Mouse (Mus musculus): Measurements from ENCODE around the gene Rnf141. TPM values are rescaled to one million over a fixed set of nuclear protein-coding genes. Genes with fewer than 3 reads are reported as not detected.

Rnf141 gene
- polyA plus RNA-seq, 1 experiment from 2014 or later, result 29.0 TPM

DNA sequence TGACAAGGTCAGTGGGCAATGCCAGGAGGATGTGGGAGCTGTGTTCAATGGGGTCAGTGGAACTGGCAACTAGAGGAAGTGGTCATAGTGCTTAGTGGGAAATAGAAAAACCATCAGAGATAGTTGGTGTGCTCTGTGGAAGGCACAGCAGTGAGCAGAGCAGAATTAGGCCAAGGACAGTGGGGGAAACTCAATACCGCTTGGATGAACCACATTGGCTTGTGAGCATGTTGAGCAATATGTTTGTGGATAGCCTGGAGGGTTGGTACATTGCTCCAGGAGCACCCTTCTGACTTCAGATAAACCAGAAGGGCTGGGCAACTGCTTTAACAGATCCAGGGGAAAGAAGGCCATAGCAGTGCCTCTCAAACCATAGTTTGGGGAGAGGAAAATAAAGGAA lies 4.1 kb upstream of the Rnf141 start:
- Histone ChIP-seq H3K4me2 (ENCODE audit: low read depth, low read length) (no peak overlapping the region), H3K27me3 (ENCODE audit: control insufficient read depth, insufficient read depth, low read depth, low read length) (no peaks in the 10 kb centered on the region), H3K4me3 (ENCODE audit: low read depth, low read length) (no peak overlapping the region), H3K4me1 (ENCODE audit: control insufficient read depth, low read depth, low read length) (peaks cover 10% of the 10 kb centered on the region), H3K36me3 (ENCODE audit: control insufficient read depth, insufficient read depth) (no peaks in the 10 kb centered on the region), H3K27ac (ENCODE audit: low read length) (peak overlapping the region; percentile 20), H3K9ac (ENCODE audit: low read depth, low read length) (no peak overlapping the region), H3K9me3 (replicated peaks; ENCODE audit: control insufficient read depth, low read length) (no peaks in the 10 kb centered on the region)
- 45% methylated on average over 1 of the region's 1 CpGs for WGBS (ENCODE audit: insufficient replicate concordance)
- peak; percentile 24 for ATAC-seq (ENCODE audit: low read depth)

DNA sequence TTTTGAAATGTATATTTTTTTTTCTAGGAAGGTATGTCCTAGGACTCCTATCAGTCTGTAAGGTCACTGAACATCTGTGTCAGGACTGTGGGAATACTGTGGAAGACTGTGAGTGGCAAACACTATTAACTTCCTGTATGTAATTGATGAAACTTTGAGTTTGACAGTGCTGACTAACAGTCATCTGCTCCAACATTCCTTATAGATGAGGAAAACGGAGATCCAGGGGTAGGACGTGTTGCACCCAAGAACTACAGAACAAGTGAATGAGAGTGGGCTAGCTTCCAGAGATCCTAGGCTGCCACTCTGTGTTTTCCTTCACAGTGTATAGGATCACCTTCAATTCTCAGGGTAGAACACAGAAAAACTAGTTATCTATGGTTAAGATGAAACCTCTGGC lies 3.1 kb upstream of the Rnf141 start:
- WGBS (ENCODE audit: insufficient replicate concordance), result 78% methylated on average over 2 of the region's 2 CpGs

DNA sequence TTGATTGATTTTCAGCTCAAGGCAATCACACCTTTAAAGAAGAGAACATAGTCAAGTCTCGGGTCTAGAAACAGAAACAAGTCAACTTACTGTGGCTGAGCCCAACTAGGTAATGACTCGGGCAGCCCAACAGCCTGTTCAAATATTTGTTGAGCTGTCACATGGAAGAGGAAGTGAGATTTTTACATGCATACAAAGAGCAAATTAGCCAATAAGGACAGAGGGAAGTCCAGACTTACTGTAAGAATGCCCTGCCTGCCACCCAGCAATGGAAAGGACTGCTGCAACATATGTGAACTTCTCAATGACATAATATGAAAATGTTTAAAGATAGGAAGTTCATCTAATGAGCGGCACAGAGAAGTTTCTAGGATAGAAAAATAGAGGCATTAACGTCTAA lies 3.9 kb downstream of the Rnf141 start:
- Histone ChIP-seq H3K4me2 (ENCODE audit: low read depth, low read length) (peak overlapping the region; percentile 6; the same call in 1 of the 2 replicates), H3K36me3 (ENCODE audit: control insufficient read depth, insufficient read depth) (peaks cover 4% of the 10 kb centered on the region; the same call in 1 of the 2 replicates), H3K27ac (ENCODE audit: low read length) (peak overlapping the region; percentile 54), H3K9ac (ENCODE audit: low read depth, low read length) (no peak overlapping the region), H3K4me1 (ENCODE audit: control insufficient read depth, low read depth, low read length) (peaks cover 20% of the 10 kb centered on the region), H3K4me3 (ENCODE audit: low read depth, low read length) (no peak overlapping the region), H3K9me3 (replicated peaks; ENCODE audit: control insufficient read depth, low read length) (no peaks in the 10 kb centered on the region), H3K27me3 (ENCODE audit: control insufficient read depth, insufficient read depth, low read depth, low read length) (no peaks in the 10 kb centered on the region)
- WGBS (ENCODE audit: insufficient replicate concordance), result 33% methylated on average over 4 of the region's 4 CpGs
- ATAC-seq (ENCODE audit: low read depth), result peak; percentile 8; the same call in 1 of the 2 replicates

More for the DNA sequence above, 3.1 kb upstream of the Rnf141 start:
- H3K9me3 ChIP-seq (replicated peaks; ENCODE audit: control insufficient read depth, low read length), result no peaks in the 10 kb centered on the region
- H3K36me3 ChIP-seq (ENCODE audit: control insufficient read depth, insufficient read depth), result no peaks in the 10 kb centered on the region
- H3K9ac ChIP-seq (ENCODE audit: low read depth, low read length), result no peak overlapping the region
- H3K27me3 ChIP-seq (ENCODE audit: control insufficient read depth, insufficient read depth, low read depth, low read length), result no peaks in the 10 kb centered on the region
- no peak for ATAC-seq (ENCODE audit: low read depth)
- no peak overlapping the region for H3K4me3 ChIP-seq (ENCODE audit: low read depth, low read length)
- no peak overlapping the region for H3K27ac ChIP-seq (ENCODE audit: low read length)
- H3K4me1 ChIP-seq (ENCODE audit: control insufficient read depth, low read depth, low read length), result peaks cover 13% of the 10 kb centered on the region
- H3K4me2 ChIP-seq (ENCODE audit: low read depth, low read length), result no peak overlapping the region

DNA sequence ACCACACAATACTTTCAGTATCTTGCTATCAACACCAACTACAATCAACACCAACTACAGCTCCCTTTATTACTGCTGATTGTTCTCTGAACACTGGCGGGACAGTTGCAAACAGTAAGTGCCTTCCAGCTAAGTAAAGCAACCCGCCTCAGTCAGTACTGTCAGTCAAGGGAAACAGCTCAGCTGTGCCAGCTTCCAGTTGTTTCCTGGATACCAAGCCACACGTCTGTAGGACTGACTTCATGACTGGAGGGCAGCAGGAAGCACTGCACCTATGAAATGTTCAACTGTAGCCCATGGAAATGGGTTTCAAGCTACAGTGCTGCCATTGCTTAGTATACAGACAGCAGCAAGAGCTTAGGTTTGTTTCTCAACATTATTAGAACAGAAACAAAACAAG lies 9.7 kb downstream of the Rnf141 start:
- peaks cover 5% of the 10 kb centered on the region; the same call in 1 of the 2 replicates for H3K4me1 ChIP-seq (ENCODE audit: control insufficient read depth, low read depth, low read length)
- no peak overlapping the region for H3K9ac ChIP-seq (ENCODE audit: low read depth, low read length)
- H3K4me2 ChIP-seq (ENCODE audit: low read depth, low read length), result no peak overlapping the region
- no peaks in the 10 kb centered on the region for H3K27me3 ChIP-seq (ENCODE audit: control insufficient read depth, insufficient read depth, low read depth, low read length)
- ATAC-seq (ENCODE audit: low read depth), result no peak
- no peak overlapping the region for H3K27ac ChIP-seq (ENCODE audit: low read length)
- no peaks in the 10 kb centered on the region for H3K9me3 ChIP-seq (replicated peaks; ENCODE audit: control insufficient read depth, low read length)
- peaks cover 18% of the 10 kb centered on the region for H3K36me3 ChIP-seq (ENCODE audit: control insufficient read depth, insufficient read depth)
- no peak overlapping the region for H3K4me3 ChIP-seq (ENCODE audit: low read depth, low read length)
- 38% methylated on average over 3 of the region's 3 CpGs for WGBS (ENCODE audit: insufficient replicate concordance)

DNA sequence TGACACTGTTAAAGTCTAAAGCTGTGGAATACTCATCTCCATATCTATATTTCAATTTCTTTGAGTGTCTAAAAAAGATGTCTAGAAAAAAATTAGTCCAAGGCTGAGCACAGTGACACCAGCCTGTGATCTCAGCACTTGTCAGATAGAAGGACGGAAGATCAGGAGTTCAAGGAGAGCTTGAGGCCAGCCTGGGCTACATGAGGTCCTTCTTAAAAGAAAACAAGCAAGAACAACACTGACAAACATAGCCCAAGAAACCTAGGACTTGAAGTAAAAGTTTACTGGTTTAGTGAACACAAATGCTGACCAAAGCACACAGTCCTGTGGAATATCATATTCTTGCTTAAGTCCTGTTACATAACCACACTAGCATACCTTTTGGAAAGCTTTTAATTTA lies 10.2 kb downstream of the Rnf141 start:
- no peak for ATAC-seq (ENCODE audit: low read depth)
- H3K4me2 ChIP-seq (ENCODE audit: low read depth, low read length), result no peak overlapping the region
- no peak overlapping the region for H3K27ac ChIP-seq (ENCODE audit: low read length)
- H3K27me3 ChIP-seq (ENCODE audit: control insufficient read depth, insufficient read depth, low read depth, low read length), result no peaks in the 10 kb centered on the region
- no peaks in the 10 kb centered on the region for H3K9me3 ChIP-seq (replicated peaks; ENCODE audit: control insufficient read depth, low read length)
- WGBS (ENCODE audit: insufficient replicate concordance), result 72% methylated on average over 1 of the region's 1 CpGs
- H3K9ac ChIP-seq (ENCODE audit: low read depth, low read length), result no peak overlapping the region
- no peak overlapping the region for H3K4me3 ChIP-seq (ENCODE audit: low read depth, low read length)
- H3K4me1 ChIP-seq (ENCODE audit: control insufficient read depth, low read depth, low read length), result peaks cover 5% of the 10 kb centered on the region; the same call in 1 of the 2 replicates
- peaks cover 23% of the 10 kb centered on the region for H3K36me3 ChIP-seq (ENCODE audit: control insufficient read depth, insufficient read depth)

DNA sequence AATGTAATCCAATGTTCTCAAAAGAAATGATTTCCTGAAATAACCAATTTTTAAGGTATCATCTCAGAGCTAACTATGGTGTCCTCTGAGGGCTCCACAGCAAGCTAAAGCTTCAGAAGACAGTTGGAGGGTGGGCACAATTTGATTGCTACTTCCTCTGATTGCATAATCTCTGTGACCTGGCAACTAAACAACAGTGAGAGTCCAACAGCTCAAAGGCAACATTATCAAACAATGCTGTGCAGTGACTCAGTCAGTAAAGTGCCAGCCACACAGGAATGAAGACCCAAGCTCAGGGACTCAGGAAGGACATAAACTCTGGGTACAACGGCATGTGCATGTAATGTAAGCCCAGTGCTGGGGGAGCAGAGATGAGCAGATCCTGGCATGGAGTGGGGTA lies 11.2 kb downstream of the Rnf141 start:
- WGBS (ENCODE audit: insufficient replicate concordance), result 39% methylated on average over 1 of the region's 1 CpGs
- Histone ChIP-seq H3K9ac (ENCODE audit: low read depth, low read length) (no peak overlapping the region), H3K27me3 (ENCODE audit: control insufficient read depth, insufficient read depth, low read depth, low read length) (no peaks in the 10 kb centered on the region), H3K36me3 (ENCODE audit: control insufficient read depth, insufficient read depth) (peaks cover 30% of the 10 kb centered on the region), H3K27ac (ENCODE audit: low read length) (no peak overlapping the region), H3K4me1 (ENCODE audit: control insufficient read depth, low read depth, low read length) (peaks cover 5% of the 10 kb centered on the region; the same call in 1 of the 2 replicates), H3K4me3 (ENCODE audit: low read depth, low read length) (no peak overlapping the region), H3K9me3 (replicated peaks; ENCODE audit: control insufficient read depth, low read length) (no peaks in the 10 kb centered on the region), H3K4me2 (ENCODE audit: low read depth, low read length) (no peak overlapping the region)
- peak; percentile 21; the same call in 1 of the 2 replicates for ATAC-seq (ENCODE audit: low read depth)

DNA sequence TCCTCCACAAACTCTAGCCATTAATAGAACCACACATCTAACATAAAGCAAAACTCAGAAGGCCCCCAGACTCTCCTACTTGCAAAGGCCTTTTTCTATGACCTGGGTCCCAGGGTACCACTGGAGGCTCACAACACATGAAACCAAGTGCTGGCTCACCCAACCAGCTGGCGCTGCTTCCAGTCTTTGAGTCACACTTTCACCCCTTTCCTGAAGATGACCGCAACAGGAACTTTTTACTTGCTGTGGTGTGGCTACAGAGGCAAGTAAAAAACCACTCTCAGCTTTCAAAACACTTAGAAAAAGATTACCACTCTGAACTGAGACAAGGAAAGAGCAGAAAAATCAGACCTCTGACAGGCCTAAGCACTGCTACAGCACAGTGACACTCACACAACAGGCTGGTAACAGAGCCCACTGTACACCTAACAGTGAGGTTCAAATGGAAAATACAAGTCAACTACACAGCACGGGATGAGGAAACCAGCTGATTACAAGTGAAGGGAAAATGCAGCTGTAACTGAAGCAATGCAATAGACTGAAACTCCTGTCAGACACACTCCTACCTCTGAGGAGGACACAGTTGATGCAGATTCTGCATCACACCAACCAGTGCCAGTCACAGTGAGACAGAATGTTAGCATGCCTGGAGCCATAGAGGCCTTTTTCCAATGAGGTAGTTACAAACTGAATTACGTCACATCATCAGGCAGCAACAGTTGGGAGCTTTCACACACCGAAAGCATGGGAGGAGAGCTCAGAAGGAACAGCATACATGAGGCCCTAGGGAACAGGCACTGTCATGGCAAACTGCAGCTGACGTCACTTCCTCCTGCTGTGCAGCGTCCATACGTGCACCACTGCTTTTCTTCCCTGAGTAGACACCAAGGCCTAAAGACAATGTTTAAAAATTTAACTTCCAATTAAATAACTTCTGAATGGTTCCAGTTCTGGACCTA lies 20.0 kb downstream of the Rnf141 start:
- Histone ChIP-seq H3K36me3 (ENCODE audit: control insufficient read depth, insufficient read depth) (peaks cover 34% of the 10 kb centered on the region), H3K27ac (ENCODE audit: low read length) (peak overlapping the region; percentile 71), H3K4me1 (ENCODE audit: control insufficient read depth, low read depth, low read length) (peaks cover 31% of the 10 kb centered on the region), H3K4me3 (ENCODE audit: low read depth, low read length) (no peak overlapping the region), H3K4me2 (ENCODE audit: low read depth, low read length) (no peak overlapping the region), H3K9me3 (replicated peaks; ENCODE audit: control insufficient read depth, low read length) (no peaks in the 10 kb centered on the region), H3K27me3 (ENCODE audit: control insufficient read depth, insufficient read depth, low read depth, low read length) (no peaks in the 10 kb centered on the region), H3K9ac (ENCODE audit: low read depth, low read length) (no peak overlapping the region)
- 68% methylated on average over 8 of the region's 8 CpGs for WGBS (ENCODE audit: insufficient replicate concordance)
- ATAC-seq (ENCODE audit: low read depth), result no peak

DNA sequence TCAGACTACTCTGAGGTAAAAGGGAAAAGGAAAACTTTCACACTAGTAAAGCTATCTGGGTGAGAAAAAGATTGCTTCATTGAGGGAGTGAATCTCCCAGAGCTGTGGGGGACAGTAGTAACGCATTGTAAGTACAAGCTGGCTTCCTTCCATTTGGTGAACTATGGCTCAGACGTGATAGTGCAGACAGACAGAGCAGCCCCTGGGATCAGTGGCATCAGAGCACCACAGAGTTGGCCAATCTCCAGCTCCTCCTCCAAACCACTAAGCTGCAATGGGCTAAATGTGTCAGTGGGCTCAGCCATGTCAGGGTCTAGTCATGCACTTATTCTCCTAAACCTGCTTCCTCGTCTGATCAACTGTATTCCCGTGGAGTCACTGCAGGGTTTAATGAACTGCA lies 20.7 kb downstream of the Rnf141 start:
- Histone ChIP-seq H3K9ac (ENCODE audit: low read depth, low read length) (no peak overlapping the region), H3K4me3 (ENCODE audit: low read depth, low read length) (no peak overlapping the region), H3K9me3 (replicated peaks; ENCODE audit: control insufficient read depth, low read length) (no peaks in the 10 kb centered on the region), H3K4me2 (ENCODE audit: low read depth, low read length) (no peak overlapping the region), H3K27me3 (ENCODE audit: control insufficient read depth, insufficient read depth, low read depth, low read length) (no peaks in the 10 kb centered on the region), H3K4me1 (ENCODE audit: control insufficient read depth, low read depth, low read length) (peaks cover 36% of the 10 kb centered on the region), H3K27ac (ENCODE audit: low read length) (peak overlapping the region; percentile 71), H3K36me3 (ENCODE audit: control insufficient read depth, insufficient read depth) (peaks cover 27% of the 10 kb centered on the region)
- 34% methylated on average over 4 of the region's 4 CpGs for WGBS (ENCODE audit: insufficient replicate concordance)
- peak; percentile 64 for ATAC-seq (ENCODE audit: low read depth)

DNA sequence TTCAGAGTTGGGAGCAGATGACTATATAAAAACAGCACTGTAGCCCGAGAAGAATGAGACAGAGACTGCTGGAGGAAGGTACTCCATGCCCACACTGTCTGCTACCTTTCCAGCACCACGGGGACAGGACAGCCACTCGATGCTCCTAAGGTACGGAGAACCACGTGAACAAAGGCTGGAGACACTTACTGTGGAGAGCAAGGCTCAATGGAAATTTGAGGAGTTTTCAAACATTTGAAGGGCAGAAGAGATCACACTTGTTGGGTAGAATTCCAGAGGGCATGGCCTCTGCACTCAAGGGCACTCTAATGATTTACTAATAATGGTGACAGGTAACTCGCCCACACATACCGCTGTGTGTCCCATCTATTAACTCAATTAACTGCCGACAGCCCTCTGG lies 21.2 kb downstream of the Rnf141 start:
- H3K4me1 ChIP-seq (ENCODE audit: control insufficient read depth, low read depth, low read length), result peaks cover 41% of the 10 kb centered on the region
- no peaks in the 10 kb centered on the region for H3K9me3 ChIP-seq (replicated peaks; ENCODE audit: control insufficient read depth, low read length)
- H3K27me3 ChIP-seq (ENCODE audit: control insufficient read depth, insufficient read depth, low read depth, low read length), result no peaks in the 10 kb centered on the region
- H3K36me3 ChIP-seq (ENCODE audit: control insufficient read depth, insufficient read depth), result peaks cover 24% of the 10 kb centered on the region
- no peak overlapping the region for H3K4me3 ChIP-seq (ENCODE audit: low read depth, low read length)
- H3K9ac ChIP-seq (ENCODE audit: low read depth, low read length), result no peak overlapping the region
- 0 out of 2 replicates have a peak, but pooled peaks have one; percentile 12 for ATAC-seq (ENCODE audit: low read depth)
- peak overlapping the region; percentile 71 for H3K27ac ChIP-seq (ENCODE audit: low read length)
- 70% methylated on average over 8 of the region's 8 CpGs for WGBS (ENCODE audit: insufficient replicate concordance)
- H3K4me2 ChIP-seq (ENCODE audit: low read depth, low read length), result no peak overlapping the region
